Mouse (Mus musculus) megakaryocyte-erythroid progenitor cell, adult 5-6 weeks (primary cell): Measurements from ENCODE around the gene Tmem52. TPM values are rescaled to one million over a fixed set of nuclear protein-coding genes. Genes with fewer than 3 reads are reported as not detected.
"Not testable (repeated sequence)": the region's sequence is repeated elsewhere in the genome, so short reads cannot be mapped to it uniquely, and the experiment has no call there.

Experiments used
- ATAC-seq: replicated peaks from 2 replicates; pipeline ENCODE4 v1.8.0; 2016; ENCODE audit warnings: mild to moderate bottlenecking, inconsistent platforms; ENCODE audit not compliant: severe bottlenecking, poor library complexity, low FRiP score, low TSS enrichment
- total RNA-seq, 2 experiments: library from RNA; stranded (forward) in 1 of 2; stranded (reverse) in 1 of 2; fragments of 200-1000, 215-1000 nt in 1 of 2; fragments of >200 nt in 1 of 2; fragmentation: Nextera tagmentation in 1 of 2; gene quantifications; 2 replicates each; pipeline ENCODE4 v1.2.3; 2014 to 2017

The Tmem52 gene
- total RNA-seq (2014; fragmentation: Nextera tagmentation), result not detected in 2 replicates
- not detected in 2 replicates for total RNA-seq (2017)

GRCm38 (mm10) chr4:155468952-155469351, at the start of gene Tmem52:
Tmem52 (plus strand) TSS chr4:155469114.
- ATAC-seq, result peak; percentile 85

- no peak for ATAC-seq
Observed at GRCm38 (mm10) chr4:155420137-155420536, 48.8 kb upstream of the Tmem52 start.

GRCm38 (mm10) chr4:155421412-155422370, 47.2 kb upstream of the Tmem52 start:
- not testable (repeated sequence) for ATAC-seq

GRCm38 (mm10) chr4:155423988-155424387, 44.9 kb upstream of the Tmem52 start:
- ATAC-seq, result no peak

- ATAC-seq, result no peak
Observed at GRCm38 (mm10) chr4:155426272-155426671, 42.6 kb upstream of the Tmem52 start.

GRCm38 (mm10) chr4:155428442-155428841, 40.5 kb upstream of the Tmem52 start:
- ATAC-seq, result no peak

- ATAC-seq, result no peak
Observed at GRCm38 (mm10) chr4:155429202-155429601, 39.7 kb upstream of the Tmem52 start.

- ATAC-seq, result no peak
Observed at GRCm38 (mm10) chr4:155432358-155432757, 36.6 kb upstream of the Tmem52 start.

- ATAC-seq, result no peak
Observed at GRCm38 (mm10) chr4:155433993-155434392, 34.9 kb upstream of the Tmem52 start.

GRCm38 (mm10) chr4:155442808-155443207, 26.1 kb upstream of the Tmem52 start:
- ATAC-seq, result no peak

- no peak for ATAC-seq
Observed at GRCm38 (mm10) chr4:155451597-155451996, 17.3 kb upstream of the Tmem52 start.

GRCm38 (mm10) chr4:155458575-155458974, 10.3 kb upstream of the Tmem52 start:
- no peak for ATAC-seq

- no peak for ATAC-seq
Observed at GRCm38 (mm10) chr4:155463050-155463449, 5.9 kb upstream of the Tmem52 start.

- no peak for ATAC-seq
Observed at GRCm38 (mm10) chr4:155463611-155464010, 5.3 kb upstream of the Tmem52 start.

- no peak for ATAC-seq
Observed at GRCm38 (mm10) chr4:155464061-155464460, 4.9 kb upstream of the Tmem52 start.

- no peak for ATAC-seq
Observed at GRCm38 (mm10) chr4:155465607-155466006, 3.3 kb upstream of the Tmem52 start.

GRCm38 (mm10) chr4:155466080-155466479, 2.8 kb upstream of the Tmem52 start:
- no peak for ATAC-seq

- no peak for ATAC-seq
Observed at GRCm38 (mm10) chr4:155467237-155468010, 1.5 kb upstream of the Tmem52 start.

GRCm38 (mm10) chr4:155469590-155470262, 812 bp downstream of the Tmem52 start:
- ATAC-seq, result no peak
